Mouse (Mus musculus) heart, postnatal 0 days (tissue): ENCODE measurements at regions not wholly inside any gene's neighbourhood (a gene's known extent, or its start where the extent isn't known, plus 50 kb on each side); places are given as distances from the start of the nearest gene placed in this dataset.

Experiments
- ATAC-seq: fragments of 200-750 bp; cut with Nextera tagmentation; 2 replicates; pipeline ENCODE4 v1.8.0; 2017; ENCODE audit warnings: low read depth, moderate number of reproducible peaks, moderate library complexity; ENCODE audit not compliant: insufficient read depth
- DNase-seq: peaks from one replicate; pipeline ENCODE4 v3.0.0-alpha.2; 2016; ENCODE audit warnings: low spot score
- H3K27ac ChIP-seq: fragments of 300-500 bp; sonication (generic); 2 replicates; pipeline ENCODE4 v1.5.1; 2014; ENCODE audit warnings: low read depth, mild to moderate bottlenecking
- H3K27me3 ChIP-seq: fragments of 300-500 bp; sonication (generic); 2 replicates; pipeline ENCODE4 v1.6.1; 2014; ENCODE audit warnings: low read length, mixed read lengths; ENCODE audit not compliant: control insufficient read depth, insufficient read depth
- H3K36me3 ChIP-seq: fragments of 300-500 bp; sonication (generic); replicated peaks from 2 replicates; pipeline ENCODE4 v1.6.1; 2014; ENCODE audit warnings: low read length, mixed read lengths; ENCODE audit not compliant: control insufficient read depth, insufficient read depth
- H3K4me1 ChIP-seq: fragments of 300-500 bp; sonication (generic); 2 replicates; pipeline ENCODE4 v1.6.1; 2014; ENCODE audit warnings: antibody characterized with exemption; ENCODE audit not compliant: control insufficient read depth, insufficient read depth
- H3K4me2 ChIP-seq: fragments of 300-500 bp; sonication (generic); 2 replicates; pipeline ENCODE4 v1.6.1; 2014; ENCODE audit warnings: low read depth, mild to moderate bottlenecking, low read length, moderate library complexity
- H3K4me3 ChIP-seq: fragments of 300-500 bp; sonication (generic); 2 replicates; pipeline ENCODE4 v1.5.1; 2014; ENCODE audit warnings: low read depth, low read length
- H3K9ac ChIP-seq: fragments of 300-500 bp; sonication (generic); replicated peaks from 2 replicates; pipeline ENCODE4 v1.6.1; 2014; ENCODE audit warnings: low read depth, low read length, mixed read lengths
- H3K9me3 ChIP-seq: fragments of 300-500 bp; sonication (generic); replicated peaks from 2 replicates; pipeline ENCODE4 v1.6.1; 2016; ENCODE audit warnings: low read length; ENCODE audit not compliant: control insufficient read depth
- CTCF ChIP-seq: IDR thresholded peaks from 2 replicates; pipeline ENCODE4 v1.5.1; 2016; ENCODE audit warnings: antibody characterized with exemption, control low read depth, low read depth
- EP300 ChIP-seq: IDR thresholded peaks from 2 replicates; pipeline ENCODE4 v1.6.1; 2016; ENCODE audit warnings: antibody characterized with exemption, low read depth
- WGBS: fragments of 180-500 bp; shearing (Covaris S2); extraction: QIAGEN DNeasy Blood & Tissue Kit; methylation state at CpG from one replicate; pipeline ENCODE4 v1.1.7; 2014; 5-methylcytosine and 5-hydroxymethylcytosine counted together

DNA sequence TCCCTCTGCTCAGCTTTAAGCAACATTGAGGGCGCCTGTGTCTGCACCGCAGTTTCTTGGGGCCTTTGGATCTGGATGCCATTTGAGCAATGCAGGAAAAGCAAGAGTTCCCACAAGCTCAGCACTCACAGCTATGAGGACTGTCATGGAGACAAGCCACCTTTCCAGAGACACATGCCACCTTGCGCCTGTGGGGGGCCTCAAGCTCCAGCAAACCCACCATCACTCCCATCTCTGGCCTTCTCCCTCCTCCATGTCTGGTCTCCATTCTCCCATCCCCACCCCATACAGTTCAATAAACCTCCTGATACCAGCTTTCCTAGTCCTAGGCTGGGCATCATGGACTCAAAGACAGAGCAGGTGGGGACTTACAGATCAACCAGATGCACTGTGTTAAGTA lies 97.8 kb downstream of the Wdr11 start:
- no peak overlapping the region for H3K4me3 ChIP-seq
- WGBS = 94% methylated on average over 3 of the region's 3 CpGs
- H3K4me1 ChIP-seq = no peaks in the 10 kb centered on the region
- no peak for TF ChIP-seq CTCF
- TF ChIP-seq EP300 = no peak
- no peaks in the 10 kb centered on the region for H3K36me3 ChIP-seq
- no peak overlapping the region for H3K4me2 ChIP-seq
- DNase-seq (no peak), ATAC-seq (no peak)
- no peaks in the 10 kb centered on the region for H3K9me3 ChIP-seq
- H3K27me3 ChIP-seq = no peaks in the 10 kb centered on the region
- H3K9ac ChIP-seq = no peak overlapping the region
- H3K27ac ChIP-seq = no peak overlapping the region

- H3K4me2 ChIP-seq = no peak overlapping the region
- 65% methylated on average over 6 of the region's 6 CpGs for WGBS
Observed at GRCm38 (mm10) chr7:129690868-129691267, 99.2 kb downstream of the Wdr11 start.

DNA sequence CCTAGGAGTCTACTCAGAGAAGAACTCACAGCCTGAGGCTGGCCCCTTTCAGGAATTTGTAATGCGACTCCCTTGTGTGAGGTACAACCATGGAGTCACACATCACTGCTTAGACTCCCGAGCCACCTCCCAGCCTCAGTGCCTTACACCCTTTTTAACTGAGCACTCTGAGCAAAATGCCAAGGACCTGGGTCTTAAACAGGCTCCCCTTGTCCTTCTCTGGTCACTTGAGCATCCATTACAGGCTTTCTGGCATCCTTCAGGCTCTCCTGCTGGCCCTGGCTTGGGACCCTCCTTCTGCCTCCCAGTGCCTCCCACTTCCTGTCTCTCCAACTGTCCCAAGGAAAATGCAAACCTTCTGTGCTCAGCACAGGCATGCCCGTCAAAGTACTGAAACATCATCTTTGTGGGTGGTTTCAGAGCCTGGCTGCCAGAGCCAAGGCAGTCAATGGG lies 100.0 kb downstream of the Wdr11 start:
- DNase-seq (no peak), ATAC-seq (no peak)
- H3K9ac ChIP-seq = no peak overlapping the region
- no peak overlapping the region for H3K4me3 ChIP-seq
- WGBS = 29% methylated on average over 3 of the region's 3 CpGs
- H3K27me3 ChIP-seq = no peaks in the 10 kb centered on the region
- H3K4me2 ChIP-seq = no peak overlapping the region
- no peaks in the 10 kb centered on the region for H3K4me1 ChIP-seq
- no peaks in the 10 kb centered on the region for H3K36me3 ChIP-seq
- no peaks in the 10 kb centered on the region; the same call in 1 of the 2 replicates for H3K9me3 ChIP-seq
- H3K27ac ChIP-seq = no peak overlapping the region
- TF ChIP-seq CTCF (no peak), EP300 (no peak)

More at GRCm38 (mm10) chr7:129690868-129691267, 99.2 kb downstream of the Wdr11 start:
- no peaks in the 10 kb centered on the region for H3K36me3 ChIP-seq
- H3K4me3 ChIP-seq = no peak overlapping the region
- ATAC-seq (no peak), DNase-seq (no peak)
- no peak for TF ChIP-seq EP300
- TF ChIP-seq CTCF = no peak
- no peaks in the 10 kb centered on the region for H3K4me1 ChIP-seq
- no peak overlapping the region for H3K9ac ChIP-seq
- no peaks in the 10 kb centered on the region; the same call in 1 of the 2 replicates for H3K9me3 ChIP-seq
- H3K27me3 ChIP-seq = no peaks in the 10 kb centered on the region
- no peak overlapping the region for H3K27ac ChIP-seq

- no peaks in the 10 kb centered on the region for H3K4me1 ChIP-seq
- H3K4me3 ChIP-seq = no peak overlapping the region
- no peak for DNase-seq
- H3K27me3 ChIP-seq = no peaks in the 10 kb centered on the region
- WGBS = 73% methylated on average over 9 of the region's 9 CpGs
- TF ChIP-seq EP300 (no peak), CTCF (no peak)
- no peak overlapping the region for H3K9ac ChIP-seq
- H3K9me3 ChIP-seq = no peaks in the 10 kb centered on the region; the same call in 1 of the 2 replicates
- no peak overlapping the region for H3K27ac ChIP-seq
- ATAC-seq = no peak
- H3K36me3 ChIP-seq = no peaks in the 10 kb centered on the region
- H3K4me2 ChIP-seq = no peak overlapping the region
Observed at GRCm38 (mm10) chr7:129693635-129694034, 102.0 kb downstream of the Wdr11 start.

DNA sequence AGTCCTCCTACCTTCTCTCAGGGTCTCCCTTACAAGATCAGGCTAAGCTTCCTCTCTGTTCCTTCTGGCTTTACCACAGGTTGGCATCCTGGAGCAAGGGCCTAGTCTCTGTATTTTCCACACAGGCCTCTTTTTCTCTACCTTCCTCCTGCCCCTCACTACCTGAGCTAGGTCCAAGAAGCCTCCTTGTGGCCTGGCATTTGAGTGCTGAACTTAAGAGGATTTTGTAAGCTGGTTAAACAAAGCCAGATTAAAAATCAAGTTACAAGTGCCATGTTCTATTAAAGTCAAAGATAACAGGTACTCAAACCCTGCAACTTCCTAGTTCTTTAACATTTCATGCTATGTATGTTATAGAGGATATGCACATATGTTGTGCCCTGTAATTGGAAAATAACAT lies 102.5 kb downstream of the Wdr11 start:
- TF ChIP-seq CTCF (no peak), EP300 (no peak)
- Histone ChIP-seq H3K36me3 (no peaks in the 10 kb centered on the region), H3K4me3 (no peak overlapping the region), H3K27ac (no peak overlapping the region), H3K4me1 (no peaks in the 10 kb centered on the region), H3K9ac (no peak overlapping the region), H3K4me2 (no peak overlapping the region), H3K9me3 (no peaks in the 10 kb centered on the region; the same call in 1 of the 2 replicates), H3K27me3 (no peaks in the 10 kb centered on the region)
- DNase-seq (no peak), ATAC-seq (no peak)

GRCm38 (mm10) chr7:129699931-129700570 lies 108.4 kb downstream of the Wdr11 start:
- Histone ChIP-seq H3K9me3 (no peaks in the 10 kb centered on the region; the same call in 1 of the 2 replicates), H3K4me3 (no peak overlapping the region), H3K27ac (no peak overlapping the region), H3K36me3 (no peaks in the 10 kb centered on the region), H3K27me3 (no peaks in the 10 kb centered on the region), H3K9ac (no peak overlapping the region), H3K4me2 (no peak overlapping the region), H3K4me1 (no peaks in the 10 kb centered on the region)
- TF ChIP-seq CTCF = no peak
- no peak for TF ChIP-seq EP300
- WGBS = 61% methylated on average over 5 of the region's 5 CpGs
- ATAC-seq = no peak
- no peak for DNase-seq
